29 mouse cellular contexts compared by ENCODE assay signal in genomic region chrX:131506837-131507236, GRCm38 (mm10).
"Had no signal": no experiment of that assay in that cellular context is flagged by ENCODE, and none has a peak within 500 bp of the region (broad histone marks: within the 10 kb centered on the region; RNA-seq: fewer than 3 reads in every experiment).

No protein-coding gene starts in this region.

- H3K9ac ChIP-seq: limb, embryonic 12.5 days; limb, embryonic 13.5 days; limb, embryonic 15.5 days; liver, embryonic 12.5 days; liver, embryonic 13.5 days; liver, embryonic 14.5 days; liver, embryonic 15.5 days; liver, postnatal 0 days; lung, embryonic 15.5 days; midbrain, embryonic 12.5 days; midbrain, embryonic 13.5 days; midbrain, embryonic 15.5 days; neural tube, embryonic 12.5 days had no signal

- H3K4me2 ChIP-seq: limb, embryonic 12.5 days; limb, embryonic 13.5 days; limb, embryonic 15.5 days; liver, embryonic 11.5 days; liver, embryonic 12.5 days; liver, embryonic 13.5 days; liver, embryonic 15.5 days; lung, embryonic 15.5 days; midbrain, embryonic 11.5 days; midbrain, embryonic 12.5 days; midbrain, embryonic 13.5 days; midbrain, embryonic 15.5 days; neural tube, embryonic 12.5 days had no signal

- H3K9me3 ChIP-seq: limb, embryonic 10.5 days; limb, embryonic 12.5 days; limb, embryonic 13.5 days; limb, embryonic 15.5 days; liver, embryonic 12.5 days; liver, embryonic 13.5 days; liver, embryonic 15.5 days; lung, embryonic 15.5 days; megakaryocyte, embryonic 14.5 days; midbrain, embryonic 10.5 days; midbrain, embryonic 12.5 days; midbrain, embryonic 13.5 days; midbrain, embryonic 15.5 days; neural tube, embryonic 12.5 days had no signal

- DNase-seq: layer of hippocampus, postnatal 36 days; left cerebral cortex, postnatal 4 days; liver; liver, embryonic 13.5 days; liver, postnatal 0 days; lung, postnatal 14 days; lung, postnatal 36 days; lung, postnatal 4 days; midbrain, embryonic 14.5 days had no signal

- H3K4me3 ChIP-seq: left cerebral cortex, adult 2 months; limb, embryonic 10.5 days; limb, embryonic 12.5 days; limb, embryonic 13.5 days; limb, embryonic 15.5 days; liver, embryonic 12.5 days; liver, embryonic 13.5 days; liver, embryonic 15.5 days; lung, embryonic 15.5 days; megakaryocyte, embryonic 14.5 days; midbrain, embryonic 10.5 days; midbrain, embryonic 12.5 days; midbrain, embryonic 13.5 days; midbrain, embryonic 15.5 days; myocyte; neural tube, embryonic 12.5 days had no signal

- H3K4me1 ChIP-seq: limb, embryonic 10.5 days; limb, embryonic 12.5 days; limb, embryonic 13.5 days; limb, embryonic 15.5 days; liver, embryonic 12.5 days; liver, embryonic 13.5 days; liver, embryonic 15.5 days; lung, embryonic 15.5 days; megakaryocyte, embryonic 14.5 days; midbrain, embryonic 10.5 days; midbrain, embryonic 12.5 days; midbrain, embryonic 13.5 days; midbrain, embryonic 15.5 days; neural tube, embryonic 12.5 days had no signal

- H3K27me3 ChIP-seq: limb, embryonic 12.5 days; limb, embryonic 13.5 days; limb, embryonic 15.5 days; liver, embryonic 12.5 days; liver, embryonic 13.5 days; liver, embryonic 15.5 days; lung, embryonic 15.5 days; megakaryocyte, embryonic 14.5 days; midbrain, embryonic 12.5 days; midbrain, embryonic 13.5 days; midbrain, embryonic 15.5 days; neural tube, embryonic 12.5 days had no signal

- ATAC-seq: liver, embryonic 12.5 days; liver, postnatal 0 days; midbrain, embryonic 13.5 days; midbrain, embryonic 15.5 days; midbrain, embryonic 16.5 days had no signal

- H3K27ac ChIP-seq: left cerebral cortex, adult 2 months; limb, embryonic 10.5 days; limb, embryonic 12.5 days; limb, embryonic 13.5 days; limb, embryonic 15.5 days; liver, embryonic 12.5 days; liver, embryonic 13.5 days; liver, embryonic 14.5 days; liver, embryonic 15.5 days; lung, embryonic 15.5 days; macrophage; midbrain, embryonic 10.5 days; midbrain, embryonic 12.5 days; midbrain, embryonic 13.5 days; midbrain, embryonic 15.5 days; neural tube, embryonic 12.5 days had no signal

- H3K36me3 ChIP-seq: limb, embryonic 10.5 days; limb, embryonic 12.5 days; limb, embryonic 13.5 days; limb, embryonic 15.5 days; liver, embryonic 12.5 days; liver, embryonic 13.5 days; liver, embryonic 15.5 days; lung, embryonic 15.5 days; midbrain, embryonic 10.5 days; midbrain, embryonic 12.5 days; midbrain, embryonic 13.5 days; midbrain, embryonic 15.5 days; neural tube, embryonic 12.5 days had no signal
